Mouse (Mus musculus) MEL (cell line): ENCODE data around the gene Whrn. TPM values are rescaled to one million over a fixed set of nuclear protein-coding genes. Genes with fewer than 3 reads are reported as not detected.

Experiments
- DNase-seq: peaks from one replicate; pipeline ENCODE4 v3.0.0; 2011; ENCODE audit warnings: low read depth, low spot score
- H3K27ac ChIP-seq: 2 replicates; pipeline ENCODE4 v1.5.1; 2012; ENCODE audit warnings: low read depth, mild to moderate bottlenecking, control low read depth, low read length, moderate library complexity; ENCODE audit not compliant: control insufficient read depth
- H3K27me3 ChIP-seq, 2 experiments: fragments of 150-350 bp in 1 of 2; sonication (generic) in 1 of 2; 2 replicates each; pipeline ENCODE4 v1.6.1; 2012; ENCODE audit warnings: low read length in 2 of 2, mild to moderate bottlenecking in 2 of 2, improper control_type of control experiment in 1 of 2, moderate library complexity in 1 of 2; ENCODE audit not compliant: insufficient read depth in 2 of 2, control insufficient read depth in 1 of 2
- H3K36me3 ChIP-seq, 2 experiments: 2 replicates each; pipeline ENCODE4 v1.6.1; 2012 to 2014; ENCODE audit warnings: low read length in 2 of 2, improper control_type of control experiment in 1 of 2, inconsistent platforms in 1 of 2, mild to moderate bottlenecking in 1 of 2; ENCODE audit not compliant: insufficient read depth in 2 of 2, control insufficient read depth in 1 of 2
- H3K4me1 ChIP-seq, 2 experiments: fragments of 150-350 bp in 1 of 2; sonication (generic) in 1 of 2; 2 replicates each; pipeline ENCODE4 v1.6.1; 2012; ENCODE audit warnings: low read length in 2 of 2, improper control_type of control experiment in 1 of 2, mild to moderate bottlenecking in 1 of 2; ENCODE audit not compliant: insufficient read depth in 2 of 2, control insufficient read depth in 1 of 2
- H3K4me3 ChIP-seq, 2 experiments: fragments of 150-350 bp in 1 of 2; sonication (generic) in 1 of 2; 2 replicates each; pipeline ENCODE4 v1.5.1; 2012; ENCODE audit warnings: low read depth in 2 of 2, low read length in 2 of 2, mild to moderate bottlenecking in 2 of 2, moderate library complexity in 2 of 2, control low read depth in 1 of 2, improper control_type of control experiment in 1 of 2; ENCODE audit not compliant: control insufficient read depth in 1 of 2, insufficient read depth in 1 of 2
- H3K79me2 ChIP-seq: 2 replicates; pipeline ENCODE4 v1.6.1; 2012; ENCODE audit warnings: mild to moderate bottlenecking, low read length, moderate library complexity; ENCODE audit not compliant: control insufficient read depth, poor library complexity, insufficient read depth
- H3K9ac ChIP-seq: 2 replicates; pipeline ENCODE4 v1.6.1; 2012; ENCODE audit warnings: low read depth, mild to moderate bottlenecking, control low read depth, low read length, moderate library complexity; ENCODE audit not compliant: control insufficient read depth, poor library complexity, severe bottlenecking
- H3K9me3 ChIP-seq: fragments of 150-350 bp; sonication (generic); replicated peaks from 2 replicates; pipeline ENCODE4 v1.6.1; 2012; ENCODE audit warnings: mild to moderate bottlenecking, low read length, improper control_type of control experiment, moderate library complexity; ENCODE audit not compliant: insufficient read depth
- BHLHE40 ChIP-seq: IDR thresholded peaks from 2 replicates; pipeline ENCODE4 v1.6.1; 2012; ENCODE audit warnings: low read depth, mild to moderate bottlenecking, inconsistent platforms, low read length, improper control_type of control experiment, borderline replicate concordance
- CHD1 ChIP-seq: IDR thresholded peaks from 2 replicates; pipeline ENCODE4 v1.6.1; 2012; ENCODE audit warnings: low read depth, mild to moderate bottlenecking, inconsistent platforms, low read length, improper control_type of control experiment
- CHD2 ChIP-seq: IDR thresholded peaks from 2 replicates; pipeline ENCODE4 v1.6.1; 2011; ENCODE audit warnings: low read length, improper control_type of control experiment
- E2F4 ChIP-seq: IDR thresholded peaks from 2 replicates; pipeline ENCODE4 v1.6.1; 2011; ENCODE audit warnings: low read depth, low read length, improper control_type of control experiment, borderline replicate concordance
- GABPA ChIP-seq: IDR thresholded peaks from 2 replicates; pipeline ENCODE4 v1.6.1; 2012; ENCODE audit warnings: low read depth, mild to moderate bottlenecking, inconsistent platforms, low read length, improper control_type of control experiment, moderate library complexity
- GATA1 ChIP-seq: IDR thresholded peaks from 2 replicates; pipeline ENCODE4 v1.6.1; 2011; ENCODE audit warnings: low read depth, low read length, improper control_type of control experiment
- HCFC1 ChIP-seq: IDR thresholded peaks from 2 replicates; pipeline ENCODE4 v1.6.1; 2012; ENCODE audit warnings: low read depth, mild to moderate bottlenecking, inconsistent platforms, low read length, improper control_type of control experiment, moderate library complexity
- JUND ChIP-seq: IDR thresholded peaks from 2 replicates; pipeline ENCODE4 v1.6.1; 2011; ENCODE audit warnings: low read depth, mild to moderate bottlenecking, improper control_type of control experiment, low read length
- MAFK ChIP-seq: IDR thresholded peaks from 2 replicates; pipeline ENCODE4 v1.6.1; 2011; ENCODE audit warnings: low read depth, mild to moderate bottlenecking, low read length, improper control_type of control experiment, borderline replicate concordance
- MYC ChIP-seq: IDR thresholded peaks from 2 replicates; pipeline ENCODE4 v1.6.1; 2011; ENCODE audit warnings: low read depth, mild to moderate bottlenecking, low read length, improper control_type of control experiment, moderate library complexity
- NELFE ChIP-seq: IDR thresholded peaks from 2 replicates; pipeline ENCODE4 v1.6.1; 2011; ENCODE audit warnings: low read depth, low read length, improper control_type of control experiment
- NRF1 ChIP-seq: IDR thresholded peaks from 2 replicates; pipeline ENCODE4 v1.6.1; 2014; ENCODE audit warnings: low read depth, mild to moderate bottlenecking, inconsistent platforms, low read length, improper control_type of control experiment, moderate library complexity; ENCODE audit not compliant: poor library complexity, insufficient read depth, severe bottlenecking
- POLR2A ChIP-seq, 2 experiments: IDR thresholded peaks; 2 replicates each; pipeline ENCODE4 v1.6.1; 2011 to 2012; ENCODE audit warnings: low read length in 2 of 2, mild to moderate bottlenecking in 2 of 2, control low read depth in 1 of 2, improper control_type of control experiment in 1 of 2, low read depth in 1 of 2, moderate library complexity in 1 of 2; ENCODE audit not compliant: control insufficient read depth in 1 of 2, insufficient read depth in 1 of 2, poor library complexity in 1 of 2
- POLR2AphosphoS2 ChIP-seq: IDR thresholded peaks from 2 replicates; pipeline ENCODE4 v1.6.1; 2011; ENCODE audit warnings: low read length, improper control_type of control experiment
- POLR2AphosphoS5 ChIP-seq: IDR thresholded peaks from 2 replicates; pipeline ENCODE4 v1.6.1; 2012; ENCODE audit warnings: low read depth, borderline replicate concordance, mild to moderate bottlenecking, inconsistent platforms, low read length, moderate library complexity, mixed read lengths
- RAD21 ChIP-seq: IDR thresholded peaks from 2 replicates; pipeline ENCODE4 v1.6.1; 2011; ENCODE audit warnings: mild to moderate bottlenecking, low read depth, low read length, improper control_type of control experiment
- SIN3A ChIP-seq: IDR thresholded peaks from 2 replicates; pipeline ENCODE4 v1.6.1; 2012; ENCODE audit warnings: low read length, improper control_type of control experiment, inconsistent platforms
- SMC3 ChIP-seq: IDR thresholded peaks from 2 replicates; pipeline ENCODE4 v1.6.1; 2011; ENCODE audit warnings: low read depth, low read length, improper control_type of control experiment
- TAL1 ChIP-seq: IDR thresholded peaks from 2 replicates; pipeline ENCODE4 v1.6.1; 2012; ENCODE audit warnings: mild to moderate bottlenecking, inconsistent platforms, low read length, moderate library complexity, mixed read lengths
- TBP ChIP-seq: IDR thresholded peaks from 2 replicates; pipeline ENCODE4 v1.8.0; 2011; ENCODE audit warnings: low read depth, low read length, improper control_type of control experiment
- UBTF ChIP-seq: IDR thresholded peaks from 2 replicates; pipeline ENCODE4 v1.6.1; 2012; ENCODE audit warnings: low read depth, mild to moderate bottlenecking, inconsistent platforms, low read length, improper control_type of control experiment, moderate library complexity, borderline replicate concordance; ENCODE audit not compliant: insufficient read depth
- USF1 ChIP-seq: IDR thresholded peaks from 2 replicates; pipeline ENCODE4 v1.6.1; 2014; ENCODE audit warnings: low read depth, mild to moderate bottlenecking, inconsistent platforms, low read length, improper control_type of control experiment, moderate library complexity
- USF2 ChIP-seq, 2 experiments: IDR thresholded peaks; 2 replicates each; pipeline ENCODE4 v1.6.1; 2011 to 2012; ENCODE audit warnings: improper control_type of control experiment in 2 of 2, low read length in 2 of 2, borderline replicate concordance in 1 of 2, inconsistent platforms in 1 of 2, low read depth in 1 of 2, mild to moderate bottlenecking in 1 of 2; ENCODE audit not compliant: insufficient read depth in 1 of 2
- ZC3H11A ChIP-seq: IDR thresholded peaks from 2 replicates; pipeline ENCODE4 v1.6.1; 2012; ENCODE audit warnings: low read depth, mild to moderate bottlenecking, inconsistent platforms, low read length, improper control_type of control experiment
- ZKSCAN1 ChIP-seq: IDR thresholded peaks from 2 replicates; pipeline ENCODE4 v1.6.1; 2012; ENCODE audit warnings: low read depth, mild to moderate bottlenecking, inconsistent platforms, low read length, improper control_type of control experiment, moderate library complexity
- ZMIZ1 ChIP-seq: IDR thresholded peaks from 2 replicates; pipeline ENCODE4 v1.6.1; 2012; ENCODE audit warnings: low read depth, mild to moderate bottlenecking, inconsistent platforms, low read length, improper control_type of control experiment, moderate library complexity
- ZNF384 ChIP-seq: IDR thresholded peaks from 2 replicates; pipeline ENCODE4 v1.6.1; 2012; ENCODE audit warnings: low read depth, mild to moderate bottlenecking, inconsistent platforms, low read length, improper control_type of control experiment
- polyA plus RNA-seq, 2 experiments: library from polyadenylated mRNA; stranded (reverse) in 1 of 2; unstranded in 1 of 2; fragments of >175 nt in 1 of 2; fragments of >200 nt in 1 of 2; gene quantifications; 2 replicates each; pipeline versions ENCODE4 v1.2.1 to v1.2.4; 2012; ENCODE audit warnings: low replicate concordance in 2 of 2, low read depth in 1 of 2; ENCODE audit not compliant: insufficient read length in 2 of 2, insufficient read depth in 1 of 2, missing spikeins in 1 of 2
- total RNA-seq: library from RNA; depleted of rRNA; stranded (reverse); fragments of 300-350 nt; gene quantifications from 2 replicates; pipeline ENCODE4 v1.2.3, GENCODE M21; 2012

Whrn gene
- total and polyA plus RNA-seq, 3 experiments: not detected

- Histone ChIP-seq H3K27ac (no peak overlapping the region), H3K4me1 (no peaks in the 10 kb centered on the region), H3K79me2 (no peaks in the 10 kb centered on the region), H3K36me3 (no peaks in the 10 kb centered on the region), H3K9me3 (no peaks in the 10 kb centered on the region), H3K4me3 (no peak overlapping the region), H3K9ac (no peak overlapping the region), H3K27me3 (no peaks in the 10 kb centered on the region; a peak in 1 of 4 replicates)
- TF ChIP-seq UBTF (no peak), ZC3H11A (no peak), USF2 (IDR thresholded peaks at IDR 0.05; ENCODE audit: borderline replicate concordance in 1 of 2, insufficient read depth in 1 of 2, low read depth in 1 of 2, low read length in 2 of 2) (no peak), E2F4 (no peak), POLR2A (IDR thresholded peaks at IDR 0.05; ENCODE audit: control insufficient read depth in 1 of 2, insufficient read depth in 1 of 2, low read depth in 1 of 2, low read length in 2 of 2, poor library complexity in 1 of 2) (no peak), GABPA (no peak), POLR2AphosphoS2 (no peak), JUND (no peak), ZMIZ1 (no peak), ZNF384 (no peak), MAFK (no peak), CHD2 (no peak), USF1 (no peak)
- DNase-seq: no peak
These were observed 6.1 kb downstream of the Whrn start for GRCm38 (mm10) chr4:63489676-63490075.

GRCm38 (mm10) chr4:63487916-63488315 lies 7.9 kb downstream of the Whrn start:
- DNase-seq: no peak
- Histone ChIP-seq H3K27ac (no peak overlapping the region), H3K9me3 (no peaks in the 10 kb centered on the region), H3K36me3 (no peaks in the 10 kb centered on the region), H3K4me3 (no peak overlapping the region), H3K9ac (no peak overlapping the region), H3K79me2 (no peaks in the 10 kb centered on the region), H3K27me3 (no peaks in the 10 kb centered on the region; a peak in 1 of 4 replicates), H3K4me1 (no peaks in the 10 kb centered on the region)
- no peak for TF ChIP-seq CHD2
- no peak for TF ChIP-seq NELFE
- TF ChIP-seq TBP: no peak
- TF ChIP-seq MYC: no peak
- no peak for TF ChIP-seq SIN3A
- TF ChIP-seq ZKSCAN1: no peak
- TF ChIP-seq ZC3H11A: no peak
- TF ChIP-seq POLR2AphosphoS5: no peak
- TF ChIP-seq NRF1: no peak
- TF ChIP-seq RAD21: no peak
- TF ChIP-seq HCFC1: no peak
- TF ChIP-seq SMC3: no peak
- no peak for TF ChIP-seq TAL1
- TF ChIP-seq MAFK: no peak
- no peak for TF ChIP-seq GATA1
- TF ChIP-seq CHD1: no peak
- TF ChIP-seq ZMIZ1: no peak
- no peak for TF ChIP-seq BHLHE40
- TF ChIP-seq USF1: no peak
